Mouse (Mus musculus) small intestine, adult 2 months (tissue): Measurements from ENCODE around the gene Med13l.

ENCODE experiments used
- CTCF ChIP-seq: fragments of 200-500 bp; IDR thresholded peaks from 2 replicates; pipeline ENCODE4 v1.5.1; 2012; ENCODE audit warnings: low read depth, mild to moderate bottlenecking, control low read depth, inconsistent platforms, low read length, moderate library complexity, mixed read lengths; ENCODE audit not compliant: insufficient replicate concordance, insufficient read length; ENCODE audit errors: extremely low read depth
- POLR2A ChIP-seq: fragments of 200-500 bp; IDR thresholded peaks from 2 replicates; pipeline ENCODE4 v1.6.1; 2012; ENCODE audit warnings: low read depth, mild to moderate bottlenecking, control low read depth, inconsistent platforms, low read length, moderate library complexity

DNA sequence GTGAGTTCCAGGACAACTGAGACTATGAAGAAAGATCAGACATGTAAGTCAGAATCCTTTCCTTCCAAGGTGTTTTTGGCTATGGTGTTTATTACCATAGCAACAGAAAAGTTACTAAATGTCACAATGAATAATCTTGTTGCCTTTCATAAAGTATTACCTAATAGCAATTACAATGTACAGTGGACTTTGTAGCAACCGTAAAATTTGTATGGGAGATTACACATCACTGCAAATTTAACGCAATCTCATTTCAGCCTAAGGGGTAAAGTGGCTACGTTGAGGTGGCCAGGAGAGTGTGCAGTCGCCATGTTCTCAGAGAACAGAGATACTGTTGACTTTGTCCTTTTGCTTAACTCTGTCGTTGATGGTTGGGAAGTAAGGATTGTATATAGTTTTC lies 61.9 kb downstream of the Med13l start:
- TF ChIP-seq CTCF (no peak), POLR2A (no peak)
